Mouse (Mus musculus): Measurements from ENCODE around the gene Bclaf3. TPM values are rescaled to one million over a fixed set of nuclear protein-coding genes. Genes with fewer than 3 reads are reported as not detected.

Bclaf3 gene
- polyA plus RNA-seq, 1 experiment from 2014 or later, result 25.4 TPM

- DNase-seq (no peak), ATAC-seq (ENCODE audit: insufficient read depth) (no peak)
- Histone ChIP-seq H3K27ac (ENCODE audit: low read depth) (no peak overlapping the region), H3K4me3 (ENCODE audit: low read depth, low read length) (no peak overlapping the region), H3K36me3 (ENCODE audit: insufficient read depth) (no peaks in the 10 kb centered on the region), H3K9me3 (ENCODE audit: low read depth, low read length) (no peaks in the 10 kb centered on the region), H3K9ac (no peak overlapping the region), H3K27me3 (ENCODE audit: insufficient read depth, low read length) (no peaks in the 10 kb centered on the region), H3K4me2 (no peak overlapping the region), H3K4me1 (ENCODE audit: insufficient read depth) (no peaks in the 10 kb centered on the region)
- no peak for TF ChIP-seq CTCF (IDR thresholded peaks at IDR 0.05; ENCODE audit: low read depth)
- WGBS, result 74% methylated on average over 9 of the region's 9 CpGs
Measured at GRCm38 (mm10) chrX:159510716-159511051, 15.8 kb upstream of the Bclaf3 start.

- ATAC-seq (ENCODE audit: insufficient read depth), result no peak
- WGBS, result 87% methylated on average over 6 of the region's 6 CpGs
- Histone ChIP-seq H3K4me3 (ENCODE audit: low read depth, low read length) (no peak overlapping the region), H3K9me3 (ENCODE audit: low read depth, low read length) (no peaks in the 10 kb centered on the region), H3K27ac (ENCODE audit: low read depth) (no peak overlapping the region), H3K36me3 (ENCODE audit: insufficient read depth) (no peaks in the 10 kb centered on the region), H3K4me1 (ENCODE audit: insufficient read depth) (no peaks in the 10 kb centered on the region), H3K27me3 (ENCODE audit: insufficient read depth, low read length) (no peaks in the 10 kb centered on the region), H3K4me2 (no peak overlapping the region), H3K9ac (no peak overlapping the region)
- DNase-seq, result no peak
- TF ChIP-seq CTCF (IDR thresholded peaks at IDR 0.05; ENCODE audit: low read depth), result no peak
Measured at GRCm38 (mm10) chrX:159515599-159515998, 10.9 kb upstream of the Bclaf3 start.

- no peak for TF ChIP-seq CTCF (IDR thresholded peaks at IDR 0.05; ENCODE audit: low read depth)
- H3K9me3 ChIP-seq (ENCODE audit: low read depth, low read length), result no peaks in the 10 kb centered on the region
- no peaks in the 10 kb centered on the region for H3K27me3 ChIP-seq (ENCODE audit: insufficient read depth, low read length)
- H3K4me3 ChIP-seq (ENCODE audit: low read depth, low read length), result no peak overlapping the region
- ATAC-seq (ENCODE audit: insufficient read depth), result no peak
- no peaks in the 10 kb centered on the region for H3K36me3 ChIP-seq (ENCODE audit: insufficient read depth)
- no peak for DNase-seq
- no peaks in the 10 kb centered on the region for H3K4me1 ChIP-seq (ENCODE audit: insufficient read depth)
- no peak overlapping the region for H3K27ac ChIP-seq (ENCODE audit: low read depth)
- H3K4me2 ChIP-seq, result no peak overlapping the region
- 62% methylated on average over 3 of the region's 3 CpGs for WGBS
- no peak overlapping the region for H3K9ac ChIP-seq
Measured at GRCm38 (mm10) chrX:159521780-159522179, 4.7 kb upstream of the Bclaf3 start.

GRCm38 (mm10) chrX:159522651-159523050, 3.8 kb upstream of the Bclaf3 start:
- WGBS, result 88% methylated on average over 4 of the region's 4 CpGs
- Histone ChIP-seq H3K27me3 (ENCODE audit: insufficient read depth, low read length) (no peaks in the 10 kb centered on the region), H3K4me3 (ENCODE audit: low read depth, low read length) (no peak overlapping the region), H3K9me3 (ENCODE audit: low read depth, low read length) (no peaks in the 10 kb centered on the region), H3K4me1 (ENCODE audit: insufficient read depth) (no peaks in the 10 kb centered on the region), H3K4me2 (no peak overlapping the region), H3K27ac (ENCODE audit: low read depth) (no peak overlapping the region), H3K36me3 (ENCODE audit: insufficient read depth) (no peaks in the 10 kb centered on the region), H3K9ac (no peak overlapping the region)
- ATAC-seq (ENCODE audit: insufficient read depth) (no peak), DNase-seq (no peak)
- no peak for TF ChIP-seq CTCF (IDR thresholded peaks at IDR 0.05; ENCODE audit: low read depth)

GRCm38 (mm10) chrX:159532427-159532810, 5.9 kb downstream of the Bclaf3 start:
- 7% methylated on average over 31 of the region's 38 CpGs for WGBS
- ATAC-seq (ENCODE audit: insufficient read depth) (peak; percentile 99), DNase-seq (peak; percentile 93)
- H3K27me3 ChIP-seq (ENCODE audit: insufficient read depth, low read length), result no peaks in the 10 kb centered on the region
- peak; percentile 90 for TF ChIP-seq CTCF (IDR thresholded peaks at IDR 0.05; ENCODE audit: low read depth)
- H3K4me2 ChIP-seq, result peak overlapping the region; percentile 57
- peak overlapping the region; percentile 59 for H3K4me3 ChIP-seq (ENCODE audit: low read depth, low read length)
- no peaks in the 10 kb centered on the region for H3K36me3 ChIP-seq (ENCODE audit: insufficient read depth)
- H3K27ac ChIP-seq (ENCODE audit: low read depth), result peak overlapping the region; percentile 79
- no peaks in the 10 kb centered on the region for H3K4me1 ChIP-seq (ENCODE audit: insufficient read depth)
- H3K9me3 ChIP-seq (ENCODE audit: low read depth, low read length), result no peaks in the 10 kb centered on the region
- peak overlapping the region; percentile 62 for H3K9ac ChIP-seq

- no peaks in the 10 kb centered on the region for H3K4me1 ChIP-seq (ENCODE audit: insufficient read depth)
- WGBS, result 13% methylated on average over 44 of the region's 56 CpGs
- peak overlapping the region; percentile 59 for H3K4me3 ChIP-seq (ENCODE audit: low read depth, low read length)
- ATAC-seq (ENCODE audit: insufficient read depth) (peak; percentile 44), DNase-seq (peak; percentile 32)
- TF ChIP-seq CTCF (IDR thresholded peaks at IDR 0.05; ENCODE audit: low read depth), result no peak
- H3K27me3 ChIP-seq (ENCODE audit: insufficient read depth, low read length), result no peaks in the 10 kb centered on the region
- no peaks in the 10 kb centered on the region for H3K9me3 ChIP-seq (ENCODE audit: low read depth, low read length)
- peak overlapping the region; percentile 79 for H3K27ac ChIP-seq (ENCODE audit: low read depth)
- peak overlapping the region; percentile 57 for H3K4me2 ChIP-seq
- H3K36me3 ChIP-seq (ENCODE audit: insufficient read depth), result no peaks in the 10 kb centered on the region
- H3K9ac ChIP-seq, result peak overlapping the region; percentile 62
Measured at GRCm38 (mm10) chrX:159532811-159533462, 6.4 kb downstream of the Bclaf3 start.

- Histone ChIP-seq H3K4me3 (ENCODE audit: low read depth, low read length) (no peak overlapping the region), H3K27me3 (ENCODE audit: insufficient read depth, low read length) (no peaks in the 10 kb centered on the region), H3K36me3 (ENCODE audit: insufficient read depth) (no peaks in the 10 kb centered on the region), H3K9ac (no peak overlapping the region), H3K4me2 (no peak overlapping the region), H3K9me3 (ENCODE audit: low read depth, low read length) (no peaks in the 10 kb centered on the region), H3K27ac (ENCODE audit: low read depth) (no peak overlapping the region), H3K4me1 (ENCODE audit: insufficient read depth) (no peaks in the 10 kb centered on the region)
- 90% methylated on average over 18 of the region's 18 CpGs for WGBS
- no peak for TF ChIP-seq CTCF (IDR thresholded peaks at IDR 0.05; ENCODE audit: low read depth)
- ATAC-seq (ENCODE audit: insufficient read depth) (no peak), DNase-seq (no peak)
Measured at GRCm38 (mm10) chrX:159541936-159542335, 15.4 kb downstream of the Bclaf3 start.

Data from lung, embryonic 14.5 days (tissue).